Mouse (Mus musculus) heart, postnatal 4 days (tissue): ENCODE results near the gene Vps8. TPM values are rescaled to one million over a fixed set of nuclear protein-coding genes. Genes with fewer than 3 reads are reported as not detected.

ENCODE experiments used
- DNase-seq: peaks from one replicate; pipeline ENCODE4 v3.0.0; 2021
- total RNA-seq, 2 experiments: library from RNA; stranded (reverse); gene quantifications; 2 replicates each; pipeline ENCODE4 v1.2.3; 2021

Vps8 gene
- total RNA-seq, 2 experiments from 2014 or later, result 25.4 to 26.0 TPM

GRCm38 (mm10) chr16:21405224-21405969, 17.5 kb upstream of the Vps8 start:
- no peak for DNase-seq

- DNase-seq, result no peak
Observed at GRCm38 (mm10) chr16:21406136-21406535, 16.8 kb upstream of the Vps8 start.

- no peak for DNase-seq
Observed at GRCm38 (mm10) chr16:21411779-21412178, 11.1 kb upstream of the Vps8 start.

GRCm38 (mm10) chr16:21412593-21413047, 10.3 kb upstream of the Vps8 start:
- DNase-seq, result peak; percentile 83

GRCm38 (mm10) chr16:21413819-21414218, 9.1 kb upstream of the Vps8 start:
- DNase-seq, result no peak

GRCm38 (mm10) chr16:21415128-21415527, 7.8 kb upstream of the Vps8 start:
- DNase-seq, result no peak

GRCm38 (mm10) chr16:21418012-21418411, 4.9 kb upstream of the Vps8 start:
- no peak for DNase-seq

- no peak for DNase-seq
Observed at GRCm38 (mm10) chr16:21423546-21423910, 610 bp downstream of the Vps8 start.

GRCm38 (mm10) chr16:21428131-21428530, 5.2 kb downstream of the Vps8 start:
- no peak for DNase-seq

- DNase-seq, result no peak
Observed at GRCm38 (mm10) chr16:21430377-21431060, 7.6 kb downstream of the Vps8 start.

- no peak for DNase-seq
Observed at GRCm38 (mm10) chr16:21431614-21432013, 8.7 kb downstream of the Vps8 start.

GRCm38 (mm10) chr16:21433543-21433942, 10.6 kb downstream of the Vps8 start:
- no peak for DNase-seq

GRCm38 (mm10) chr16:21441012-21441411, 18.1 kb downstream of the Vps8 start:
- DNase-seq, result no peak

- DNase-seq, result no peak
Observed at GRCm38 (mm10) chr16:21445026-21445625, 22.2 kb downstream of the Vps8 start.

GRCm38 (mm10) chr16:21447447-21447846, 24.5 kb downstream of the Vps8 start:
- DNase-seq, result no peak

GRCm38 (mm10) chr16:21448464-21448863, 25.5 kb downstream of the Vps8 start:
- no peak for DNase-seq

- DNase-seq, result no peak
Observed at GRCm38 (mm10) chr16:21449890-21450289, 27.0 kb downstream of the Vps8 start.

- DNase-seq, result no peak
Observed at GRCm38 (mm10) chr16:21452569-21452968, 29.7 kb downstream of the Vps8 start.

- DNase-seq, result no peak
Observed at GRCm38 (mm10) chr16:21457639-21458369, 34.9 kb downstream of the Vps8 start.

GRCm38 (mm10) chr16:21465868-21466267, 43.0 kb downstream of the Vps8 start:
- no peak for DNase-seq

GRCm38 (mm10) chr16:21470416-21470815, 47.5 kb downstream of the Vps8 start:
- DNase-seq, result no peak

GRCm38 (mm10) chr16:21477074-21477473, 54.2 kb downstream of the Vps8 start:
- DNase-seq, result no peak

- DNase-seq, result no peak
Observed at GRCm38 (mm10) chr16:21478376-21478775, 55.5 kb downstream of the Vps8 start.
